Mouse (Mus musculus) erythroblast, embryonic 14.5 days (primary cell): Measurements from ENCODE around the gene Bco1. TPM values are rescaled to one million over a fixed set of nuclear protein-coding genes. Genes with fewer than 3 reads are reported as not detected.

Experiments used
- H3K27me3 ChIP-seq: 2 replicates; pipeline ENCODE4 v1.6.1; 2012; ENCODE audit warnings: inconsistent platforms; ENCODE audit not compliant: control insufficient read depth
- H3K36me3 ChIP-seq: 2 replicates; pipeline ENCODE4 v1.6.1; 2012; ENCODE audit warnings: mild to moderate bottlenecking, inconsistent platforms; ENCODE audit not compliant: control insufficient read depth
- H3K4me1 ChIP-seq: 2 replicates; pipeline ENCODE4 v1.6.1; 2012; ENCODE audit warnings: inconsistent platforms; ENCODE audit not compliant: control insufficient read depth
- H3K4me3 ChIP-seq: replicated peaks from 2 replicates; pipeline ENCODE3; 2012; ENCODE audit warnings: moderate library complexity, mild to moderate bottlenecking, inconsistent platforms
- H3K9me3 ChIP-seq: 2 replicates; pipeline ENCODE4 v1.6.1; 2012; ENCODE audit warnings: low read length, inconsistent platforms, mixed read lengths; ENCODE audit not compliant: control insufficient read depth
- GATA1 ChIP-seq: IDR thresholded peaks from 2 replicates; pipeline ENCODE4 v1.6.1; 2012; ENCODE audit warnings: low read length, inconsistent platforms, mixed read lengths
- TAL1 ChIP-seq: IDR thresholded peaks from 3 replicates; pipeline ENCODE4 v1.6.1; 2012; ENCODE audit warnings: low read length, inconsistent platforms, mixed read lengths
- polyA plus RNA-seq: library from polyadenylated mRNA; stranded (reverse); fragments of >175 nt; gene quantifications from 2 replicates; pipeline ENCODE4 v1.2.3, GENCODE M21; 2012

The Bco1 gene
- polyA plus RNA-seq, 1 experiment, result not detected

DNA sequence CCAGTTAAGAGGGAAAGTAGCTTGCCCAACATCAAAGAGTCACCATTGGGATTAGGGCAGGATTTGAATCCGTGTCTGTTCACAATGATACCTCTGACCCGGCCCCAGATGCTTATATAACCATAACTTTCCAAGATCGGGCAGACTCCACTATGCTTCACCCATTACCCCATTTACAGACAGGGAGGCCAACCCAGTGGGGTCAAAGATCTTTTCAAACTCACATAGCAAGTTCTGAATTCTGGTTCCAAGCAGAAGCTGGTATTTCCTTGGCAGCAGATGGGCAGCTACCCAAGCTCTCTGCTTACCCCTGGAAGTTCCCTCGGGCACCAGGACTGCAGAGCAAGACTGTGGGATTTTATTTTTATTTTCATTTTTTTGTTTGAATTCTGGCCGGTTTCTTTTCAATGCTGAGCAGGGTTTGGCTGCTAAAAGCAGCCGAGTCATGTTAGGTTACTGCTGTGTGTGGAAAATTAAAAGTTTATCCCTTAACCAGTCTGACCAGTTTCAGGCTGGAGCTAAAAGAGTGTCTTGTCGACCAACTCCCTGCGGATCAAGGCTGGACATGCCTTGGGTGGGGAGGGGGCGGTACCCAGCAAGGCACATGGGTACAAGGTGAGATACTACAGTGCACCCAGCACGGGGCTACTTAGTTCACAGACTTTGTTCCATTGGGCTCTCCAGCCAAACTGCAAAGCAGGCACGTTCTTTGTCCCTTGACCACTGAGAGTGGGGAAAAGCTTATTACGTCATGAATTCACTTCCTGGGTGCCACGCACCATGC lies 28.4 kb downstream of the Bco1 start:
- no peaks in the 10 kb centered on the region for H3K27me3 ChIP-seq
- TF ChIP-seq TAL1 (no peak), GATA1 (no peak)
- no peaks in the 10 kb centered on the region for H3K9me3 ChIP-seq
- no peaks in the 10 kb centered on the region; the same call in 1 of the 2 replicates for H3K36me3 ChIP-seq
- no peaks in the 10 kb centered on the region; the same call in 1 of the 2 replicates for H3K4me1 ChIP-seq
- H3K4me3 ChIP-seq, result no peak overlapping the region

DNA sequence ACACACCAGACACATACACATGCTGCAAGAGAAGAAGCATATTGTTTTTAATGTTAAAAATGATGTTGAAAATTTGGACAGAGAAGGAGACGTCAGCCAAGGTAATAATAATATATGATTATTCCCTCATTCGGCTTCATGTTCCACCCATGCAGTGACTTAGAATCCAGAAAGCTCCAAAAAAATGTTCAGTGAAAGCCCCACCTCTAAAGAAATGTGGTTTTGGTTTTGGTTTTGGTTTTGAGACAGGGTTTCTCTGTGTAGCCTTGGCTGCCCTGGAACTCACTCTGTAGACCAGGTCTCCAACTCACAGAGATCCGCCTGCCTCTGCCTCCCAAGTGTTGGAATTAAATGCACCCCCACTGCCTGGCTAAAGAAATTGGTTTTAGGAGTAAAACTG lies 30.2 kb downstream of the Bco1 start:
- Histone ChIP-seq H3K36me3 (no peaks in the 10 kb centered on the region; the same call in 1 of the 2 replicates), H3K4me3 (no peak overlapping the region), H3K4me1 (no peaks in the 10 kb centered on the region; the same call in 1 of the 2 replicates), H3K9me3 (no peaks in the 10 kb centered on the region), H3K27me3 (no peaks in the 10 kb centered on the region)
- TF ChIP-seq GATA1 (no peak), TAL1 (no peak)

GRCm38 (mm10) chr8:117126411-117126810 lies 30.8 kb downstream of the Bco1 start:
- no peaks in the 10 kb centered on the region for H3K9me3 ChIP-seq
- TF ChIP-seq GATA1 (no peak), TAL1 (no peak)
- no peaks in the 10 kb centered on the region for H3K27me3 ChIP-seq
- no peaks in the 10 kb centered on the region for H3K4me1 ChIP-seq
- H3K36me3 ChIP-seq, result no peaks in the 10 kb centered on the region; the same call in 1 of the 2 replicates
- H3K4me3 ChIP-seq, result no peak overlapping the region

DNA sequence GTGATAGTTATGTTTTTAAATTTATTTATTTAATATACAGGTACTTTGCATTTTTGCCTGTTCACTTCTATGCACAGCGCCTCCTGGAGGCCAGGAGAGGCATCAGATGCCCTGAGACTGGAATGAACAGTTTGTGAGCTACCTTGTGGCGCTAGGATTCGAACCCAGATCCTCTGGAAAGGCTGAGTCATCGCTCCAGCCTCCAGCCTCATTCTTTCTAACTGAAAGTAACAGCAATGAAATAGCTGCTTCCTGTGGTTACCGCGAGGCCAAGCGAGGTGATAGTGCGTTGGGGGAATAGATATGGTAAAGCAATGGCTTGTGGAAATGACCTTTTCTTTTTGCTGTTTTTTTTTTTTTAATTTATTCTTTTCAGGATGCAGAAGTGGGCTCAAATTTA lies 31.4 kb downstream of the Bco1 start:
- H3K36me3 ChIP-seq, result no peaks in the 10 kb centered on the region
- TF ChIP-seq TAL1, result no peak
- TF ChIP-seq GATA1, result no peak
- no peaks in the 10 kb centered on the region for H3K4me1 ChIP-seq

DNA sequence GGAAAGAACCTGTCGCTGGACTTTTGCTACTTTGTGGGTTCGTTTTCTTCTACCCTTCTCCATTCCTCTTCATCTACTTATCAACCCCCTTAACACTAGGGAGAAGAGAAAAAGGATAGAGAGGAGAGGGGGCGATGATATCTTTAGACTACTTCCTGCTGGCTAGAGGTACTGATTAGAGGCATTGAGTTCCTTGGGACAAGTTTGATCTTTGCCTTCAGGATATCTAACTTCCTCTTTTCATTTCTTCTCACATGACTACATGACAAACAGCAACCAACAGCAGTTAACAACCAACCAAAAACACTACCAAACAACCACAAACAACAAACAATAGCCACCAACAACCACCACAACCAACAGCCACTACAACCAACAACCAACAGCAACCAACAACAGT lies 38.0 kb downstream of the Bco1 start:
- Histone ChIP-seq H3K4me1 (no peaks in the 10 kb centered on the region), H3K27me3 (no peaks in the 10 kb centered on the region; the same call in 1 of the 2 replicates), H3K36me3 (no peaks in the 10 kb centered on the region), H3K4me3 (no peak overlapping the region), H3K9me3 (no peaks in the 10 kb centered on the region)
- TF ChIP-seq GATA1 (no peak), TAL1 (no peak)

More for the DNA sequence above, 31.4 kb downstream of the Bco1 start:
- Histone ChIP-seq H3K27me3 (no peaks in the 10 kb centered on the region), H3K9me3 (no peaks in the 10 kb centered on the region), H3K4me3 (no peak overlapping the region)

DNA sequence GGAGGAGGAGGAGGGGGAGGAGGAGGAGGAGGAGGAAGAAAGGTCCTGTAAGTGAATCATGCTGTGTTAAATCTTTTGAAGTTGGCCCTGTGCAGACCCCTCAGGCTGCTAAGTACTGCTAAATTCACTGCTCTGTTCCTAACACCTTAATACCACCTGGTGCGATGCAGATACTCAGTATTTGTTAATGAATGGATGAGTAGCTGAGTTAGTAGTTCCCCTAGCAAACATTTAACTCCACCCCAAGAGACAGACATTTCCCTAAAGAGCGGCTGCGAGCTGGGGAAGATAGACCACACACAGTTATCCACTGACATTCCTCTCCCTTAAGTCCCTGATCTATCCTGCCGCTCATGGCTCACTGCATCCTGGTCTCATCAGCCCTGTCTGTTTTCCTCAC lies 40.7 kb downstream of the Bco1 start:
- Histone ChIP-seq H3K9me3 (no peaks in the 10 kb centered on the region; the same call in 1 of the 2 replicates), H3K4me3 (no peak overlapping the region), H3K36me3 (no peaks in the 10 kb centered on the region), H3K4me1 (no peaks in the 10 kb centered on the region), H3K27me3 (no peaks in the 10 kb centered on the region; the same call in 1 of the 2 replicates)
- no peak for TF ChIP-seq GATA1
- no peak for TF ChIP-seq TAL1

DNA sequence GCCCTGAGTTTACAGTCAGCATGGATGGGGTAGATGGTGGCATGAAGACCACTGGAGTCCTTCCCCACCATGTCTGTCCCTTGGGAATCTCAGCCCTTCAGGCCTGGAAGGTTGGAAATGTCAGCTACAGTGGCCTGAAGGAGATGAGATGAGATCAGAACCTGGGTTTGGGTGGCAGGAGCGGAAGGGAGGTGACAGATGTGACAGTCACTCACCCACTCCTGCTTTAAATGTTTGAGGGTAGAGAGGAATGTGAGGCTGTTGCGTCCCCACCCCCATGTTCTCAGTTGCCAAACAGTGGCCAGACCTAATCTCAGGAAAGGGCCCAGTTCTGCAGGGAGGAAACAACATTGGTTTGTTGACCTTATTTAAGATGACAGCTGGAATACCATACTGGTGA lies 41.1 kb downstream of the Bco1 start:
- H3K4me3 ChIP-seq, result no peak overlapping the region
- no peaks in the 10 kb centered on the region for H3K36me3 ChIP-seq
- no peaks in the 10 kb centered on the region for H3K4me1 ChIP-seq
- no peaks in the 10 kb centered on the region; the same call in 1 of the 2 replicates for H3K27me3 ChIP-seq
- no peaks in the 10 kb centered on the region; the same call in 1 of the 2 replicates for H3K9me3 ChIP-seq
- TF ChIP-seq GATA1 (no peak), TAL1 (no peak)

DNA sequence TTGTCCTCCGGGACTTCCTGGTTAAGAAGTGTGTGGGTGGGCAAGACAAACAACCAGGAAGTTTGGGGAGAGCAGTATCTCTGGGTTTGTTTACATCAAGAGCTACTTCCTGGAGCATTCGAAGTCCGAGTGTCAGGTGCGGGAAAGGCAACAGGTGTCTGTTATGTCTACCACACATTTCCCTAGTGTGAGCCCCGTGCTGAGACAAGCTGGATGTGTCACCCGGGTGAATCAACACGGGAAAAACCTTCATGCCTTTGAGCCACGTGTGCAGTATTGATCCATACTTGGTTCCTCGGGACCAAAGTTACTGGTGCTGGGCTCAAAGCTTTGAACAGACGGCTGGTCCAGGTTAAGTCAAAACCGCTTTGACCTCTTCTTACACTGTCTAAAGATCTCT lies 41.7 kb downstream of the Bco1 start:
- Histone ChIP-seq H3K9me3 (no peaks in the 10 kb centered on the region; the same call in 1 of the 2 replicates), H3K36me3 (no peaks in the 10 kb centered on the region), H3K4me3 (no peak overlapping the region), H3K4me1 (no peaks in the 10 kb centered on the region), H3K27me3 (no peaks in the 10 kb centered on the region; the same call in 1 of the 2 replicates)
- no peak for TF ChIP-seq TAL1
- no peak for TF ChIP-seq GATA1

GRCm38 (mm10) chr8:117148520-117148919 lies 52.9 kb downstream of the Bco1 start:
- H3K4me3 ChIP-seq, result no peak overlapping the region
- H3K4me1 ChIP-seq, result no peaks in the 10 kb centered on the region
- peaks cover 6% of the 10 kb centered on the region for H3K9me3 ChIP-seq
- TF ChIP-seq GATA1, result no peak
- TF ChIP-seq TAL1, result no peak
- H3K27me3 ChIP-seq, result peaks cover 5% of the 10 kb centered on the region
- no peaks in the 10 kb centered on the region for H3K36me3 ChIP-seq
